Mouse (Mus musculus) liver, embryonic 16.5 days (tissue): ENCODE results near the gene Wdr20. TPM values are rescaled to one million over a fixed set of nuclear protein-coding genes. Genes with fewer than 3 reads are reported as not detected.
"Not testable (repeated sequence)": the region's sequence is repeated elsewhere in the genome, so short reads cannot be mapped to it uniquely, and the experiment has no call there.

Experiments
- ATAC-seq: fragments of 200-750 bp; cut with Nextera tagmentation; 2 replicates; pipeline ENCODE4 v1.8.0; 2017; ENCODE audit warnings: low read depth, mild to moderate bottlenecking, moderate number of reproducible peaks, moderate library complexity
- H3K27ac ChIP-seq: fragments of 300-500 bp; sonication (generic); 2 replicates; pipeline ENCODE4 v1.5.1; 2014; ENCODE audit warnings: mild to moderate bottlenecking, low read length
- H3K27me3 ChIP-seq: fragments of 300-500 bp; sonication (generic); 2 replicates; pipeline ENCODE4 v1.6.1; 2014; ENCODE audit warnings: low read depth, low read length, mixed read lengths; ENCODE audit not compliant: control insufficient read depth, insufficient read depth
- H3K36me3 ChIP-seq: fragments of 300-500 bp; sonication (generic); 2 replicates; pipeline ENCODE4 v1.6.1; 2014; ENCODE audit warnings: mild to moderate bottlenecking; ENCODE audit not compliant: control insufficient read depth, insufficient read depth
- H3K4me1 ChIP-seq: fragments of 300-500 bp; sonication (generic); 2 replicates; pipeline ENCODE4 v1.6.1; 2014; ENCODE audit warnings: low read depth, low read length, mixed read lengths; ENCODE audit not compliant: control insufficient read depth
- H3K4me2 ChIP-seq: fragments of 300-500 bp; sonication (generic); 2 replicates; pipeline ENCODE4 v1.6.1; 2014; ENCODE audit warnings: low read depth, low read length, mixed read lengths
- H3K4me3 ChIP-seq: fragments of 300-500 bp; sonication (generic); 2 replicates; pipeline ENCODE4 v1.5.1; 2014; ENCODE audit warnings: low read depth, mild to moderate bottlenecking, low read length
- H3K9ac ChIP-seq: fragments of 300-500 bp; sonication (generic); 2 replicates; pipeline ENCODE4 v1.6.1; 2014; ENCODE audit warnings: low read depth, low read length
- H3K9me3 ChIP-seq: fragments of 300-500 bp; sonication (generic); replicated peaks from 2 replicates; pipeline ENCODE4 v1.6.1; 2016; ENCODE audit warnings: low read length; ENCODE audit not compliant: control insufficient read depth
- WGBS: fragments of 180-500 bp; shearing (Covaris S2); extraction: QIAGEN DNeasy Blood & Tissue Kit; methylation state at CpG from one replicate; pipeline ENCODE4 v1.1.7; 2014; ENCODE audit not compliant: insufficient replicate concordance; 5-methylcytosine and 5-hydroxymethylcytosine counted together
- polyA plus RNA-seq: library from polyadenylated mRNA; unstranded; fragments of >200 nt; fragmentation: Nextera tagmentation; extraction: Ambion mirVana; gene quantifications from 2 replicates; pipeline ENCODE4 v1.2.1, GENCODE M21; 2015

Gene Wdr20
- polyA plus RNA-seq, 1 experiment from 2014 or later, result 8.4 TPM

- H3K27ac ChIP-seq, result peak overlapping the region; percentile 93
- ATAC-seq, result no peak
- H3K27me3 ChIP-seq, result no peaks in the 10 kb centered on the region
- no peak overlapping the region; the same call in 1 of the 2 replicates for H3K4me3 ChIP-seq
- peaks cover 52% of the 10 kb centered on the region for H3K4me1 ChIP-seq
- H3K4me2 ChIP-seq, result peak overlapping the region; percentile 66
- H3K36me3 ChIP-seq, result peaks cover 11% of the 10 kb centered on the region
- H3K9ac ChIP-seq, result peak overlapping the region; percentile 91
- 35% methylated on average over 1 of the region's 1 CpGs for WGBS
- H3K9me3 ChIP-seq, result no peaks in the 10 kb centered on the region
These were observed 39.7 kb upstream of the Wdr20 start for GRCm38 (mm10) chr12:110698080-110698479.

GRCm38 (mm10) chr12:110698523-110699170 lies 39.1 kb upstream of the Wdr20 start:
- Histone ChIP-seq H3K27ac (peak overlapping the region; percentile 93), H3K4me3 (peak overlapping the region; percentile 40), H3K4me1 (peaks cover 52% of the 10 kb centered on the region), H3K4me2 (peak overlapping the region; percentile 66), H3K9me3 (no peaks in the 10 kb centered on the region), H3K36me3 (peaks cover 8% of the 10 kb centered on the region), H3K27me3 (no peaks in the 10 kb centered on the region), H3K9ac (peak overlapping the region; percentile 91)
- WGBS, result 12% methylated on average over 15 of the region's 15 CpGs
- no peak for ATAC-seq

- H3K27ac ChIP-seq, result peak overlapping the region; percentile 93
- peaks cover 6% of the 10 kb centered on the region for H3K36me3 ChIP-seq
- peak overlapping the region; percentile 66 for H3K4me2 ChIP-seq
- no peaks in the 10 kb centered on the region for H3K9me3 ChIP-seq
- H3K27me3 ChIP-seq, result no peaks in the 10 kb centered on the region
- peak overlapping the region; percentile 40 for H3K4me3 ChIP-seq
- ATAC-seq, result no peak
- peaks cover 52% of the 10 kb centered on the region for H3K4me1 ChIP-seq
- WGBS, result 19% methylated on average over 2 of the region's 2 CpGs
- peak overlapping the region; percentile 91 for H3K9ac ChIP-seq
These were observed 38.6 kb upstream of the Wdr20 start for GRCm38 (mm10) chr12:110699171-110699547.

GRCm38 (mm10) chr12:110700730-110701129 lies 37.0 kb upstream of the Wdr20 start:
- Histone ChIP-seq H3K4me1 (peaks cover 48% of the 10 kb centered on the region), H3K27ac (0 out of 2 replicates have a peak overlapping the region, but pooled peaks have one; percentile 20)
- WGBS, result 58% methylated on average over 2 of the region's 2 CpGs

GRCm38 (mm10) chr12:110701363-110701762 lies 36.4 kb upstream of the Wdr20 start:
- WGBS, result 24% methylated on average over 3 of the region's 3 CpGs
- not testable (repeated sequence) for H3K4me2 ChIP-seq, H3K4me3 ChIP-seq, H3K36me3 ChIP-seq, H3K9me3 ChIP-seq, H3K27me3 ChIP-seq, ATAC-seq
- H3K27ac ChIP-seq, result peak overlapping the region; percentile 38; the same call in 1 of the 2 replicates
- peak overlapping the region; percentile 6 for H3K9ac ChIP-seq
- peaks cover 49% of the 10 kb centered on the region for H3K4me1 ChIP-seq

More at GRCm38 (mm10) chr12:110700730-110701129, 37.0 kb upstream of the Wdr20 start:
- Histone ChIP-seq H3K9me3 (no peaks in the 10 kb centered on the region), H3K27me3 (no peaks in the 10 kb centered on the region), H3K36me3 (no peaks in the 10 kb centered on the region), H3K4me3 (no peak overlapping the region), H3K4me2 (no peak overlapping the region), H3K9ac (peak overlapping the region; percentile 26)
- no peak for ATAC-seq

GRCm38 (mm10) chr12:110702556-110702955 lies 35.2 kb upstream of the Wdr20 start, which contains the start of gene Hsp90aa1:
TSS of gene Hsp90aa1 (minus strand) at chr12:110702728.
- peak within 1 kb of the TSS; percentile 6; the same call in 1 of the 2 replicates for H3K9ac ChIP-seq
- H3K4me2 ChIP-seq, result no peak within 1 kb of the TSS
- WGBS, result 49% methylated on average over 4 of the region's 4 CpGs
- H3K27me3 ChIP-seq, result no peaks in the 10 kb centered on the region
- H3K27ac ChIP-seq, result peak within 1 kb of the TSS; percentile 38; the same call in 1 of the 2 replicates
- peaks cover 43% of the 10 kb centered on the region for H3K4me1 ChIP-seq
- H3K36me3 ChIP-seq, result no peaks in the 10 kb centered on the region
- ATAC-seq, result no peak
- H3K4me3 ChIP-seq, result no peak within 1 kb of the TSS
- no peaks in the 10 kb centered on the region for H3K9me3 ChIP-seq

GRCm38 (mm10) chr12:110703008-110703471 lies 34.7 kb upstream of the Wdr20 start:
- WGBS, result 32% methylated on average over 8 of the region's 8 CpGs
- Histone ChIP-seq H3K9me3 (no peaks in the 10 kb centered on the region), H3K27me3 (no peaks in the 10 kb centered on the region), H3K4me1 (peaks cover 39% of the 10 kb centered on the region), H3K27ac (no peak overlapping the region), H3K4me2 (no peak overlapping the region), H3K9ac (no peak overlapping the region), H3K36me3 (no peaks in the 10 kb centered on the region), H3K4me3 (no peak overlapping the region)
- ATAC-seq, result peak; percentile 33

- Histone ChIP-seq H3K27me3 (no peaks in the 10 kb centered on the region), H3K4me3 (no peak overlapping the region), H3K9me3 (no peaks in the 10 kb centered on the region), H3K4me1 (peaks cover 32% of the 10 kb centered on the region), H3K27ac (no peak overlapping the region), H3K36me3 (no peaks in the 10 kb centered on the region), H3K4me2 (no peak overlapping the region), H3K9ac (no peak overlapping the region)
- 62% methylated on average over 7 of the region's 7 CpGs for WGBS
- ATAC-seq, result no peak
These were observed 34.1 kb upstream of the Wdr20 start for GRCm38 (mm10) chr12:110703682-110704081.

GRCm38 (mm10) chr12:110705419-110705818 lies 32.3 kb upstream of the Wdr20 start:
- not testable (repeated sequence) for H3K9me3 ChIP-seq, H3K4me3 ChIP-seq, H3K27ac ChIP-seq, H3K4me2 ChIP-seq, H3K27me3 ChIP-seq, H3K9ac ChIP-seq, ATAC-seq, H3K36me3 ChIP-seq
- 69% methylated on average over 4 of the region's 4 CpGs for WGBS
- peaks cover 18% of the 10 kb centered on the region for H3K4me1 ChIP-seq
